Mouse (Mus musculus) liver, adult (tissue): ENCODE measurements around the gene Cd300lg.

ENCODE experiments used
- GATA4 ChIP-seq: IDR thresholded peaks from 2 replicates; pipeline ENCODE4 v1.6.1; 2014; ENCODE audit warnings: mild to moderate bottlenecking, low read length; ENCODE audit not compliant: insufficient replicate concordance

Gene Cd300lg

DNA sequence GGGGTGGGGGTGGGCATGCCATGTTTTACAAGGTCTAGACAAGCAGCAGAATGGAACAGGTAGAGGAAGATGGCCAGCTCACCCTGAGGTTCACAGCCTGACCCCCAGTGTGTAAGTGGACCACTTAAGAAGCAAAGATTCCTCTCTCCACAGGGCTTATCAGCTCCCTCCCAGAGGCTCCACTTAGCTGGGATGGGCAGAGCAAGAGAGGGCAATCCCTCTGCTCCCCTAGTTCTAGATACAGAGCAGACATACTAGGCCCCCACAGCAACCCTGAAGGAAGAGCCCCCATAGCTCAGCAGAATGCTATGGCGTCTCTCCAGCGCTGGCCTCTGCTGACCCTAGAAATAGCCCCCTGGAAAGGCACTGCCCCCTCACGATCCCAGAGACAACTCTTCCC is 54.4 kb downstream of the Cd300lg start:
- no peak for TF ChIP-seq GATA4

DNA sequence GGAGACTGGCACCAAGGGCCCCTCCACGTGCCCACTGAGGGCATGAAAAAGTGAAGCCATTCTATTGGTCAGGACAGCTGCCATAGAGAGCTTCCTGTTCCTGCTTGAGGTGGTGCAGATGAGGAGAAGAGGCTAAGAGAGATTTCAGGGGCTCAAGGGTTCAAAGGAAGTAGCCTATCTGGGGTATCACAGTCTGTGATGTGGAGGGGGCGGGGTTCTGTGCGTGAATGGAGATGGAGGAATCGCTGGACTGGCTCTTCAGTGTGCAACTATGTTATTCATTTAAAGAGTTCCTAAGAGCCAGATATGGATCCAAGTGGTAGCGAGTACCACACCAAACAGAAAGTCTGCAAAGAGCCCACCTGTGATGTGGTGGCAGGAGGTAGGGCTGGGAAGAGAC is 55.1 kb downstream of the Cd300lg start:
- no peak for TF ChIP-seq GATA4

DNA sequence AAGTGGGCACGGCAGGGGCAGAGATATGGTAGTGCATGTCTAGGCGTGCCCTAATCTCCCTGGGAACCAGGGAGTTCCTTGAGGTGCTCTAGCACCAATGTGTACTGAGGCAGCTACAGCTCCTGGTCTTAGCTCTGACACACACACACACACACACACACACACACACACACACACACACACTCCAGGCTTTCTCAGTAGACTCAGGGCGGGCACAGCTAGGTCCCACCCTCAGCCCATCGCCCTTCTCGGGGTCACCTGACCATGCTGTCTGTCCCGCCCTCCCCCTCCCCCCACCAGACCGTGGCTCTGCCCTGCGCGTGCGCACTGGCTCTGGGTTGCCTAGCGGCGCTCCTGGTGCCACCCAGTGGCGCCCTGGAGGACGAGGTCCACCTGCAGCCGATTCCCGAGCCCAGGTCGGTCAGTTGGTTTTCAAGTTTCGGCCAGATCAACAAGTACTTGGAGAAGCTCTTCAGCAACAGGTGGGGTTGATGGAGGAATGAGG is 55.6 kb downstream of the Cd300lg start:
- TF ChIP-seq GATA4 = no peak

DNA sequence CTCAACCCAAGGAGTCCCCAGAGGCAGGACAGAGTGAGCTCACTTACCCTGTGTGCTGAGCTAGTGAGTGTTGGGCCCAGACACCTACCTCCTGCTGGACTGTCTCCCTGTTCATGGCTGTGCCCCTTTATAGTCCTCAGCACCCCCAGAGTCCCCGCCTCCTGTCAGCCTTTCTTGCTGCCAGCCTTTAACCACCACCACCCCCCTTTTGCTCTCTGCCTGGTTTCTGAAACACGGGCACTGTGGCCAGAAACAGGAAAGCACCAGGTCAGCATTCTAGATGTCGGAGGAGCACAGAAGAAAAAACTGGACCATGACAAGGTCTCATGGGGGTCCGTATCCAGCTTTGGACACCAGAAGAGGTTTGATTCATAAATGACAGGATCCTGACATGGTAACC is 59.9 kb downstream of the Cd300lg start, which contains the start of gene Ppy:
Gene Ppy (minus strand): TSS at position 101 of the 400 bp plus-strand sequence.
- TF ChIP-seq GATA4 = no peak

DNA sequence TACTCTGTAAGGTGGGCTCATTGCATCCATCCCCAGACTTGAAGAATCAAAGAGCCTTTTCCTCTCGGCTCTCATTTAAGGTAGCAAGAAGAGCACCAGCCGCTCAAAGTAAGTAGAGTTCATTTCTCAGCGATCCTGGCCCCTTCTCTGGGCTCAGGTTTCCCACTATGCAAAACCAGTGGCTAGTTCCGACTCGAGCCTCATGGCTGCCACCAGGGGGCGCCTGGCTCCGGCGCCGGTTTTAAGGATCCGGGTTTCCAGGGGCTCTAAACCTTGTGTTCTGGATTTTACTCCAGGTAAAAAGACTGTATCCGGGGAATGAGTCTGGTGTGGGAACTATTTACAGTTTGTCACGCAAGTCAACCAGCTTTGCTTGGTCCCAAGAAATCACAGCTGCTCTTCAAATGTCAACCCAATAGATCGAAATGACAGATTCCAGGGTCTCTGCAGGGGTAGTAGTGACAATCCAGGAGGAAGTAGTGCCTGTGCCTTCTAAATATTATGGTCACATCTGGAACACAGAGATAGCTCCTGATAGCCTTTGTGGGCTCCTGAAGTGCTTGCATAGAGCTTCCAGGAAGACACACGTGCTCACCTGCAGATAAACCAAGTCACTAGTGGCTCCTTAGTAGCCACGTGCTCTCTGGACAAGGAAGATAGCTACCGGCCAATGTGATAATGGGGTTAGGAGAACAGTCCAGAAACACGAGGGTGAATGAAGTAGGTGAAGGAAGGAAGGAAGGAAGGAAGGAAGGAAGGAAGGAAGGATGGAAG is 61.4 kb downstream of the Cd300lg start:
- no peak for TF ChIP-seq GATA4
